Mouse (Mus musculus): Measurements from ENCODE around the gene Zfp804a.

- TF ChIP-seq POLR2A (IDR thresholded peaks at IDR 0.05; ENCODE audit: borderline replicate concordance, low read depth, low read length) (no peak), CTCF (IDR thresholded peaks at IDR 0.05; ENCODE audit: low read depth, low read length) (no peak)
These were observed 146.9 kb downstream of the Zfp804a start for GRCm38 (mm10) chr2:82199901-82200300.
